Mouse (Mus musculus) cerebellum, adult (tissue): ENCODE results near the gene Pex7.
"Not testable (repeated sequence)": the region's sequence is repeated elsewhere in the genome, so short reads cannot be mapped to it uniquely, and the experiment has no call there.

Experiments used
- ATAC-seq: cut with Nextera tagmentation; 2 replicates; pipeline ENCODE4 v1.9.2; 2017; ENCODE audit warnings: mild to moderate bottlenecking, moderate library complexity, mixed read lengths; ENCODE audit not compliant: insufficient number of reproducible peaks, low FRiP score, low TSS enrichment

The Pex7 gene

GRCm38 (mm10) chr10:19934384-19935294, 27.1 kb upstream of the Pex7 start, which contains the start of gene Map3k5:
Gene Map3k5 (plus strand): TSS chr10:19934472.
- ATAC-seq, result peak; percentile 46

- ATAC-seq, result peak; percentile 87
These were observed 26.3 kb upstream of the Pex7 start for GRCm38 (mm10) chr10:19933511-19934383.

- no peak for ATAC-seq
These were observed 25.5 kb upstream of the Pex7 start for GRCm38 (mm10) chr10:19932986-19933385.

GRCm38 (mm10) chr10:19928205-19928604, 20.7 kb upstream of the Pex7 start:
- no peak for ATAC-seq

- ATAC-seq, result not testable (repeated sequence)
These were observed 19.0 kb upstream of the Pex7 start for GRCm38 (mm10) chr10:19926391-19926897.

DNA sequence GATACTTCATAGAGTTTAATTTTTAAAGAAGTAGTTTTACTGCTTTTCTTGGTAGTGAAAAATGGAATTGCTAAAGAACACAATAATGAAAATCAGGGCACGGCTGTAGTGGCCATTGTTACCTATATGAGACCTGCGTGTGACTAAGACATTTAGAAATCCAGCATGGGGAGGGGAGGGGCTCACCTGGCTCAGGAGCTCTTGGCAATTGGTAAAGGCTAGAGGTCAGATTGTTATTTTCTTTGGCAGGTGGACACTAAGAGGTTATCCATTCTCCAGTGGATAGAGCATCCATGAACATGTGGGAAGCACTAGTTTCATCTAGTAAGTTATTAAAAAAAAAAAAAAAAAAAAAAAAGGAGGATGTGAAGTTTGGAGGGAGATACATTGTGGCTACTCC, 16.8 kb upstream of the Pex7 start:
- ATAC-seq, result no peak

DNA sequence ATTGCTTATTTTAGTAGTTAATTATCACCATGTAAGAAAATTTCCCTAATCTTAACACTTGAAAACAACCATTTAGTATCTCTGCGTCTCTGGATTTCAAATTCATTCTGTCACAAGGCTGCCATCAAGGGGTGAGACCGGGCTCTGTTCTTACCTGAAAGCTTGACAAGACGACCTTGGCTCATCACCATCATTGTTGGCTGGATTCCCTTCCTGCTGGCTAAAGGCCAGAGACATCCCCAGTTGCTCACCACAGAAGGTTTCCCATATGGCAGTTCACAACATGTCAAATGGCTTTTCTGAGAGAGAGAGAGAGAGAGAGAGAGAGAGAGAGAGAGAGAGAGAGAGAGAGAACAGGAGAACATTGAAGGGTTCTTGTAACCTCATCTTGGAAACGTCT, 14.9 kb upstream of the Pex7 start:
- ATAC-seq, result peak; percentile 97

GRCm38 (mm10) chr10:19915301-19915700, 7.8 kb upstream of the Pex7 start:
- ATAC-seq, result peak; percentile 99

GRCm38 (mm10) chr10:19913806-19914205, 6.3 kb upstream of the Pex7 start:
- ATAC-seq, result no peak

DNA sequence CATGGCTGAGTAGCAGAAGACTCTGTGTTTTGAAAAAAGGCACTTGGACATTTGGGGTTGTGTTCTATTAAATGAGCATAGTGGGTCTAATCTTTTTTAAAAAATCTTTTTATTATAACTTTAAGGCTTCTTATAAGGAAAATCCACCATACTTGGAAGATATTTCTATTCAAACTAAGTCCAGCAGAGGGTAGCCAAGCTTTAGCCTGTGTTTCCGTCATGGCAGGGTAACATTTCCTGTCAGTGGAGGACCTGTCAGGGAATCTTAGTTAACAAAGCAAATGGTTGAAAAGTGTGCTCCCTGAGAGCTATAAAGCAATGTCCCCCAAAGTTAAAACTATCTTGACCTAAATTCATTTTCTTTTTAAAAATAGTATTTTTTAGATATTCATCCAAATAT, 4.1 kb upstream of the Pex7 start:
- ATAC-seq, result no peak

DNA sequence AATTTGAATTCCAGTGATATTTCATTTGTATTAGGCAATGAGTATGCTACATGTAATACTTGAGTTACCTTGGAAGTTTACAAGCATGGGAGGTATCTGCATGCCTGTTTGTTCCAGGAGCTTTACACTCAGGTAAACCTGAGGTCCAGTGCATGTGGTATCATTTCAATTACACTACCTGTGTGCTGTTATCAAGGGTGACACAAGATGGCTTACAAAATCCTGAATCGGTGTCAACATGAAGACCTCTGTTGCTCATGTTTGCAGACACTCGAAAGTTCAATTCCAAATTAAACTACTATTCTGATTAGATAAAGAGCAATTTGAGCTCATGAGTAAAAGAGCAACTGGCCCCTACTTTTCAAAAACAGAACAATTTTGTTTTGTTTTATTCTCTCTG, 3.0 kb upstream of the Pex7 start:
- ATAC-seq, result no peak

DNA sequence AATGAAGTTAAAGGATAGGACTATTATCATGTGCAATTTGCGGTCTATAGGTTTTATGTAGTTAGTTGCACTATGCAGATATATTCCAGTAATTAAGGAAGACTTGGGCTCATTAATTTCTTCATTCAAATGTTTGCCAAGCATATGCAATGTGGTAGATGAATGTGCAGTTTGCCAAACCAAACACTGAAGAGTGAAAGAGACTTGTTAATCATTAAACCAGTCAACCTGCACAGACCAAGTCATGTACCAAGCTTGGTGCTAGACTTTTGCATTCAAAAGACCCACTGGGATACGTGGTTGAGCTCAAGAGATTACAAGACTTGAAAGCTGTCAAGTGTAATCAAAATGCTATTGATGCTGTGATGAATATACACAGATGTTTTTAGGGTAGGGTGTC, 587 bp upstream of the Pex7 start:
- no peak for ATAC-seq

DNA sequence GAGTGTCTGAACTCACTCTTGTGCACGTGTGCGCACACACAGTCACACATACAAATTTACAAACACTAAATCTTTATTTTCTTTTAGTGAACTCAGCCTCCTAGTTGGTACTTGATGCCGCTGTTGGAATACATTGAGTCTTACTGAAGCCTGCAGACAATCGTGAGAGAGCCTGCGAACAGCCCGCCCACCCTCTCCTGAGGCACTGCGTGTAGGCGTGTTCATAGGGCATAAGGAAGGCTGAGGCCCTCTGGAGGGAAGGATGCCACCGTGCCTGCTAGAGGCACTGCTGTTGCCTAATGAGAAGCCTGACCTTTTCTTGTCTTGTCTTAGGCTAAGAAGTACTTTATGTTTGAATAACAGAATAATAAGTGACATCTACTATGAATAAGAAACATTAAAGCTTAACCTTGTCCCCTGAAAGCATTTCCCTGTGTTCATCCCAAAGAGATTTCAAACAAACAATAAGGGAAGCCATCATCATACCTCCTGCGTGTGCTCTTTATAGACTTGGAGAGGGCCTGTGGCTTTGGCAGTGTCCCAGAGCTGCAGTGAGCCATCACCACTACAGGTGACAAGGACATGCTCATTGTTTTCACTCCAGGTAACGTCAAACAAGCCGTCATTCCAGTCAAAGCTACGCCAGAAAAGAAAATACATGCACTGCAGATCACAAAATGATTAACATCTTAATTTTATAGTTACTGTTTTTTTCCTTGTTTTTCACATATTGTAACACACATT, 3.2 kb downstream of the Pex7 start:
- peak; percentile 49; the same call in 1 of the 2 replicates for ATAC-seq

DNA sequence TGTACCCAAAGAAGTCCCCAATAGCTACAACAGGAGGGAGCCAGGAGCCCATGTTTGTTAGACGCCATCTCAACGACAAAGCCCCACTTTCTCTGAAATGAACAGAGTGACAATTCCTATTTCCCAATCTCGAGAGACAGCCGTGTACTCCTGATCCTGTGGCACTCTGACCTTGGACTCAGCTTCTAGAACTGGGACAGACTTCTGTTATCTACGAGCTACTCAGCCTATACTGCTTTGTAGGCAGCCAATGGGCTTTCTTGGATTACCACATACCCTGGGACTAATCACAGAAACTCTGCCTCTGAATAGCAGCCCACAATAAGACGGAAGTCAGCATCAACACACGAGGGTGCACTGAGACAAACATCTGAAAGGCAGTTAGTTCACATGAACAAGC, 5.5 kb downstream of the Pex7 start:
- ATAC-seq, result no peak

DNA sequence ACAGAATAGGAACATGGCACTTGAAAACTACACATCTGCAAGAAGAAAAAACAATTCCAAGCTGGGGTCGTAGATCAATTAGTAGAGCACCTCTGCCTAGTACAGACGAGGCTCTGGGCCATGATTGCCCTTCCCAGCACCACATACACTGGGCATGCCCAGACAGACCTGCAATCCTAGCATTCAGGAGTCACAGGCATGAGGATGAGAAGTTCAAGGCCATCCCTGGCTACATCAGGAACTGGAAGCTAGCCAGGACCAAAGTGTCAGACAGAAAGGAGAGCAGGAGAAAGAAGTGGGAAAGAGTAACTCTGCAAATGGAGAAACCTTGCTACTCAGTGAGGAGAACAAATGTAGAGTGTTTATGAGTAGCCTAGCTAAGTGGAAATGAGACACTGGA, 7.3 kb downstream of the Pex7 start:
- ATAC-seq, result no peak

GRCm38 (mm10) chr10:19893976-19894375, 13.5 kb downstream of the Pex7 start:
- no peak for ATAC-seq

DNA sequence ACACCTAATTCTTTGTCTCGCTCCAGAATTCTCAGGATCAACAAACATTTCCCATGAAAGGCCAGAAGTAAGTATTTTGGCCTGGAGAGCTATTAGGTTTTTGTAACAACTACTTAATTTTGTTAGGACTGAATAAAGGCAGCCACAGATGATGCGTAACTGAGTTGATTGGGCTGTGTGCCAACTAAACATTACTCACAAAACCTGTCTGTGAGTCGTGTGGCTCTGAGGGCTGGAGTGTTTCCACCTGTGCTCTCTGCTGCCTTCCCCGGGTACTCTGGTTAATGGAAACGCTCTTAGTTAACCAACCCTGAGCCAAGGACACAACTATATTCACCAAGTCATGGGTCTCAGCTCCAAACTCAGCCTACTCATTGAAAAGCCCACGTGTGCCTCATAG, 14.3 kb downstream of the Pex7 start:
- ATAC-seq, result no peak

DNA sequence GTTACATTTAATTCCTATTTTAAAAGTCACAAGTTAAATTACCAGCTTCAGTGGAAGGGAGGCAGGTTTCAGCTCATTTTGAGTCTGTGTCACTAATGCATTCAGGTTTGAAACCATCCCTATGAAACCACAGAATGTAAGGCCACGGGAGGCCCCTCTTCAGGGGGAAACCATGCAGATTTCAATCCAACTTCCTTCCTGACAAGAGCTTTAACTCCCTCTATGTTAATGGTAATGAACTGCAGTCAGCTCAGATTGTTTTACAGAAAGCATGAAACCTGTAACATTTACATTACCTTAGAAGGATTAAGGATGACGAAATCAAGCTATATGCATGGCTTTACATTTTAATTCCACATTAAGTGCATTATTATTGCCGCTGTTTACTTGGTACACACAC, 15.8 kb downstream of the Pex7 start:
- ATAC-seq, result no peak

DNA sequence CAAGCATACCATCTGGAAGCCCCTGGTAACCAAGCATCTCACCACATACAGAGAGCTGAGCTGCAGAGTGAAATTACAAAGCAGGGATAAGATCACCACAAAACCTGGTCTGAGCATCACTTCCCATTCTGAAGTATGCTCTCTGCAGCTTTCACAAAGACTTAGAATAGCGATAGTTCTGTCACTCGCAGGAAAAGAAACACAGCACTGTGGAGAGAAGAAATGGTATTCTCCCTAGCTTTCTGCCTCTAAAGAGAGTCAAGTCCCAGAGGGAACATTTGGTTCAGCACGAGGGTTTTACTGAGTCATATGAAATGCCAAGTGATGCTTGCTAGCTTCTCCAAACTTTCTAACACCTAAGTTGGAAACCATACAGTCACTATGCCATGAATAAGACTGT, 17.6 kb downstream of the Pex7 start:
- ATAC-seq, result no peak

DNA sequence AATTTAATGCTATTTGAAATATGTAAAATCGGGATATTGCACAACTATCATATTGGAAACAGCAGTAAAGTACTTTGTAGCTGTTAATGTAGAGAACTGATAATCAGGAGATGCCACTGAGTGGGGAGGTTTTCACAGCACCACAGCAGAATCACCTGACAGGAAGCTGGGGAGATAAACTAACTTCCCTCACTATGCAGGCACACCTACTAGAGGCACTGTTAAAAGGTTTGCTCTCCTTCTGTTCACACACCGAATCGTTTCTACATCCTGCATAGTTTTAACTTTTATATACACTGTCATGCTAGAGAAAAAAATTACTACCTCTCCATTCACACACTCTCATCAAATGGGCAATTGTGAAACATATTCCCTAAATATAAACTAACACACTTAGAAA, 21.2 kb downstream of the Pex7 start:
- ATAC-seq, result no peak
